Mouse (Mus musculus) kidney, embryonic 15.5 days (tissue): Measurements from ENCODE around the gene Slc27a2. TPM values are rescaled to one million over a fixed set of nuclear protein-coding genes. Genes with fewer than 3 reads are reported as not detected.
A peak's percentile ranks its signal among the peaks of the same experiment; 100 is the strongest.

Experiments used
- ATAC-seq: fragments of 200-750 bp; cut with Nextera tagmentation; replicated peaks from 2 replicates; pipeline ENCODE4 v1.8.0; 2017; ENCODE audit warnings: moderate TSS enrichment; ENCODE audit not compliant: low FRiP score
- H3K27ac ChIP-seq: fragments of 300-500 bp; sonication (generic); 2 replicates; pipeline ENCODE4 v1.5.1; 2015; ENCODE audit warnings: mild to moderate bottlenecking, inconsistent platforms
- H3K27me3 ChIP-seq: fragments of 300-500 bp; sonication (generic); 2 replicates; pipeline ENCODE4 v1.6.1; 2015; ENCODE audit warnings: inconsistent platforms
- H3K36me3 ChIP-seq: fragments of 300-500 bp; sonication (generic); 2 replicates; pipeline ENCODE4 v1.6.1; 2015; ENCODE audit warnings: inconsistent platforms
- H3K4me1 ChIP-seq: fragments of 300-500 bp; sonication (generic); 2 replicates; pipeline ENCODE4 v1.6.1; 2015; ENCODE audit warnings: inconsistent platforms
- H3K4me2 ChIP-seq: fragments of 300-500 bp; sonication (generic); 2 replicates; pipeline ENCODE4 v1.6.1; 2015; ENCODE audit warnings: moderate library complexity, mild to moderate bottlenecking, inconsistent platforms
- H3K4me3 ChIP-seq: fragments of 300-500 bp; sonication (generic); replicated peaks from 2 replicates; pipeline ENCODE4 v1.5.1; 2015; ENCODE audit warnings: mild to moderate bottlenecking, inconsistent platforms
- H3K9ac ChIP-seq: fragments of 300-500 bp; sonication (generic); 2 replicates; pipeline ENCODE4 v1.6.1; 2015; ENCODE audit warnings: mild to moderate bottlenecking, inconsistent platforms
- H3K9me3 ChIP-seq: fragments of 300-500 bp; sonication (generic); replicated peaks from 2 replicates; pipeline ENCODE4 v1.6.1; 2016; ENCODE audit warnings: inconsistent platforms
- WGBS: fragments of 180-500 bp; shearing (Covaris S2); methylation state at CpG from one replicate; pipeline ENCODE4 v1.1.7; 2015; ENCODE audit warnings: mixed read lengths; 5-methylcytosine and 5-hydroxymethylcytosine counted together
- polyA plus RNA-seq: library from polyadenylated mRNA; unstranded; fragments of >200 nt; fragmentation: Nextera tagmentation; extraction: Ambion mirVana; gene quantifications from 2 replicates; pipeline ENCODE4 v1.2.1, GENCODE M21; 2015

Slc27a2 gene
- polyA plus RNA-seq, 1 experiment from 2014 or later, result 35.3 TPM

- Histone ChIP-seq H3K36me3 (no peaks in the 10 kb centered on the region), H3K4me2 (no peak overlapping the region), H3K27me3 (no peaks in the 10 kb centered on the region), H3K9ac (no peak overlapping the region), H3K9me3 (no peaks in the 10 kb centered on the region), H3K4me3 (no peak overlapping the region), H3K4me1 (no peaks in the 10 kb centered on the region), H3K27ac (no peak overlapping the region)
- WGBS, result 60% methylated on average over 17 of the region's 17 CpGs
- no peak for ATAC-seq
These were observed 11.4 kb downstream of the Slc27a2 start for GRCm38 (mm10) chr2:126563411-126564105.

DNA sequence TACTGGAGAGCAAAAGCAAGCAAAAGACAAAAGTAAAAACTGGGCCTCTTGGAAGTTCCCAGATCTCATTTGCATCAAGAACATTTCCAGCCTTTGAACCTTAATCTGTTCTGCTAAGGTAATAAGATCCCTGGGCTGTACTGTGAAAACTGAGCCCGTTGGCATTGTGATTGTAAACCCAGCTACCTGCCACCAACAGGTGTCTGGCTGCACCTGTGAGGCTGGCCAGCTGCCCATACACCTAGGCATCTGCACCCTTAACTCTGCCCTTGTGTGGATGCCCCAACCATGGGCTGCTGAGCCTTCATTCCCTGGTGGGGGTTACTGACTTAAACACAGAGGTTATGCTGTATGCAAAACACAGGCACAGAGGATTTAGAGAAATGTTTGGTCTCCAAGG lies 20.0 kb downstream of the Slc27a2 start:
- Histone ChIP-seq H3K27ac (no peak overlapping the region), H3K9ac (no peak overlapping the region), H3K4me1 (no peaks in the 10 kb centered on the region), H3K9me3 (0 out of 2 replicates have a peak, but pooled peaks cover 2% of the 10 kb centered on the region), H3K4me2 (no peak overlapping the region), H3K4me3 (no peak overlapping the region), H3K27me3 (no peaks in the 10 kb centered on the region), H3K36me3 (no peaks in the 10 kb centered on the region)
- WGBS, result 39% methylated on average over 1 of the region's 1 CpGs
- ATAC-seq, result no peak

DNA sequence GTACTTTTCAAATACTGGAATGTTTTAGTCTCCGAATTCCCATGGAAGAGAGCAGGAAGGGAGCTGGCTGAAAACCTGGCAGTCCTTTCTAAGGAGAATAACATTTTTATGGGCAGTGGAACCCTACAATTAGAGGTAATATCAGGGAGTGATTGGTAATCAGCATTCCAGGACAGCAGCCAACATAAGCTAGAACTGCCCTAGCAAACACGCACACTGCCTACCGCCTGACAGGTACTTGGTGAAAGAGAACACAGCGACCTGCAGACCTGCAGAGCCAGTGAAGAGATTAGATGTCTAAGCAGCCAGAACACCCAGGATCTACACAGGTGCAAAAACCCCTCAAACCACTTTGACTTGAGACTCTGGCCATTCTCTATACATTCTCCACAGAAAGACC lies 20.5 kb downstream of the Slc27a2 start:
- H3K9ac ChIP-seq, result no peak overlapping the region
- H3K27me3 ChIP-seq, result no peaks in the 10 kb centered on the region
- WGBS, result 71% methylated on average over 4 of the region's 4 CpGs
- 0 out of 2 replicates have a peak, but pooled peaks cover 2% of the 10 kb centered on the region for H3K9me3 ChIP-seq
- no peaks in the 10 kb centered on the region for H3K4me1 ChIP-seq
- no peak overlapping the region for H3K4me3 ChIP-seq
- H3K36me3 ChIP-seq, result no peaks in the 10 kb centered on the region
- H3K4me2 ChIP-seq, result no peak overlapping the region
- ATAC-seq, result no peak
- no peak overlapping the region for H3K27ac ChIP-seq

DNA sequence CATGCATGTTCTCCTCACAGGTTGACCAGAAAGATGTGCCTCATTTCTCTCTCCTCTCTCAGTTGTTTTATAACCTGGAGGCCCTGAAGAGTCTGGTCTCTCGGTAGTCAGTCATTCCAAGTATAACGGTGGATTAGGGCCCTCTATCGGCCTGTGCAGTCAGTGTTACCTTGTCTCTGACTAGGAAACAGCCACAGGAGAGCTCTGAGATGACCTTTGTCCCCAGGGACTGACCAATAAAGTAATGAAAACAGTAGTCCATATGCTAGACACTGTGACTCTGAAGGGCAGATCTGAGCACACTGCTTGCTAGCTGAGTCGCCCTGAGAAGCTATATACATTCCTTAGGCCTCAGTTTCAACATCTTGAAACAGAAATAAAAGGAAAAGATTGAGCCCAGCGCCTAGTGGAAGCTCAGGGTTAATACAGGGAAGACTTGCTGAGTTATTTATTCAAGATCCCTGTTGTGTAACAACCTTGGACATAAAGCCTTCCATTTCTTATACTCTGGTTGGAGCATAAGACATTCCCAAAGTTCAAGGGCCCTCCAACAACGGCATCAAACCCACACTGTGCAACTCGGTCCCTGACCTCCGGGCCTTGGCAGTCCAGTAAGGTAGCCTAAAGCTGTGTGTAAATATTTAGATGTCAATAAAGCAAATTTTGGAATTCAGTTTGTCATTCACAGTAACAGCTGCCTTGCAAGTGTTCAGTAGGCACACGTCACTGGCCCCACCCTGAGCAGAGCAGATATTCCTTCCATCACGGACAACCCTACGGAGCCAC lies 23.4 kb downstream of the Slc27a2 start:
- H3K9me3 ChIP-seq, result 0 out of 2 replicates have a peak, but pooled peaks cover 2% of the 10 kb centered on the region
- 77% methylated on average over 11 of the region's 11 CpGs for WGBS
- no peak for ATAC-seq
- H3K9ac ChIP-seq, result no peak overlapping the region
- H3K4me2 ChIP-seq, result no peak overlapping the region
- H3K27me3 ChIP-seq, result no peaks in the 10 kb centered on the region
- no peaks in the 10 kb centered on the region for H3K36me3 ChIP-seq
- no peak overlapping the region for H3K4me3 ChIP-seq
- no peak overlapping the region for H3K27ac ChIP-seq
- H3K4me1 ChIP-seq, result no peaks in the 10 kb centered on the region

- 69% methylated on average over 5 of the region's 5 CpGs for WGBS
- Histone ChIP-seq H3K27me3 (no peaks in the 10 kb centered on the region), H3K27ac (no peak overlapping the region), H3K4me2 (no peak overlapping the region), H3K9me3 (no peaks in the 10 kb centered on the region), H3K9ac (no peak overlapping the region), H3K4me1 (no peaks in the 10 kb centered on the region), H3K36me3 (no peaks in the 10 kb centered on the region), H3K4me3 (no peak overlapping the region)
- ATAC-seq, result no peak
These were observed 25.2 kb downstream of the Slc27a2 start for GRCm38 (mm10) chr2:126577362-126577761.

GRCm38 (mm10) chr2:126579282-126579681 lies 27.1 kb downstream of the Slc27a2 start:
- ATAC-seq, result no peak
- Histone ChIP-seq H3K4me2 (no peak overlapping the region), H3K4me3 (no peak overlapping the region), H3K36me3 (no peaks in the 10 kb centered on the region), H3K27me3 (no peaks in the 10 kb centered on the region), H3K27ac (no peak overlapping the region), H3K9ac (no peak overlapping the region), H3K4me1 (no peaks in the 10 kb centered on the region), H3K9me3 (no peaks in the 10 kb centered on the region)
- 100% methylated on average over 1 of the region's 1 CpGs for WGBS

DNA sequence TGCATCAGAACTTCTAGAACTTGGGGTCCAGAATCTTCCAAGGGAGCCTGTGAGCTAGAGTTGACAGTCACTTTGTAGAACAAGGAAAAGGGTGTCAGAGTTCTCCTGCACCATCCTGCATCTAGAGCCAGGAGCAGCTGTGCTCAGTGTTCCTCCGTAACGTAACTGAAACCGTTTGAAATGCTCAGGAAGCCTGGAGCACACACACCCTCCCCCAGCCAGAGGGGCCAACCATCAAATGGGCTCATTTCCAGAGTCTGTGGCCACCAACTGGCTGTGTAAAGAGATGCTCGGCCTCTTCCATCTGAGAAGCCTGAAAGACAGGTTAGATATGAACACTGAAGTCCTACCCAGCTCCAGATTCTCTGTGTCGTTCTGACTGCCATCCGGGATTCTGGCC lies 31.8 kb downstream of the Slc27a2 start:
- 51% methylated on average over 6 of the region's 6 CpGs for WGBS
- Histone ChIP-seq H3K4me2 (no peak overlapping the region), H3K9ac (no peak overlapping the region), H3K4me3 (no peak overlapping the region), H3K27ac (no peak overlapping the region), H3K9me3 (no peaks in the 10 kb centered on the region), H3K36me3 (no peaks in the 10 kb centered on the region), H3K4me1 (no peaks in the 10 kb centered on the region), H3K27me3 (no peaks in the 10 kb centered on the region)
- no peak for ATAC-seq

- no peak overlapping the region for H3K27ac ChIP-seq
- H3K9ac ChIP-seq, result no peak overlapping the region
- WGBS, result 77% methylated on average over 8 of the region's 8 CpGs
- no peak overlapping the region for H3K4me2 ChIP-seq
- ATAC-seq, result no peak
- no peak overlapping the region for H3K4me3 ChIP-seq
- no peaks in the 10 kb centered on the region for H3K27me3 ChIP-seq
- no peaks in the 10 kb centered on the region for H3K9me3 ChIP-seq
- no peaks in the 10 kb centered on the region for H3K4me1 ChIP-seq
- H3K36me3 ChIP-seq, result no peaks in the 10 kb centered on the region
These were observed 32.6 kb downstream of the Slc27a2 start for GRCm38 (mm10) chr2:126584621-126585369.

GRCm38 (mm10) chr2:126587468-126587867 lies 35.3 kb downstream of the Slc27a2 start:
- 75% methylated on average over 3 of the region's 3 CpGs for WGBS
- no peak overlapping the region for H3K4me2 ChIP-seq
- no peaks in the 10 kb centered on the region for H3K4me1 ChIP-seq
- no peak overlapping the region for H3K4me3 ChIP-seq
- H3K9ac ChIP-seq, result no peak overlapping the region
- no peaks in the 10 kb centered on the region for H3K9me3 ChIP-seq
- no peaks in the 10 kb centered on the region for H3K36me3 ChIP-seq
- no peaks in the 10 kb centered on the region for H3K27me3 ChIP-seq
- ATAC-seq, result no peak
- no peak overlapping the region for H3K27ac ChIP-seq

DNA sequence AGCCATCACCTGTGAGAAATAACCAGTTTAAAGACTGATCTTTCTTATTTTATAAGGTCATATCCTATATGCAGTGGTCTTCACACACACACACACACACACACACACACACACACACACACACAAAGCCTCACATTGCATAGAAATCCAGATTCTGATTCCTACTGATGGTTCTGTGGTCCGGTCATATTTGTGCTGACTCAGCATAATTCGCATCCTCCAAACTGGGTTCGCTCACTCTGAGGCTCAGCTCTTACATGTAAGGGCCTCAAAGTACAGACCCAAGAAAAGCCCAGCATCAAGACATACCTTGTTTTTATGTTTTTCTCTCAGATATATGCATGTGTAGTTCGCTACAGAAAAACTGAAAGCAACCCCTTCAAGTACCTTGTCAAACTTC lies 39.1 kb downstream of the Slc27a2 start:
- H3K9me3 ChIP-seq, result no peaks in the 10 kb centered on the region
- ATAC-seq, result no peak
- peaks cover 7% of the 10 kb centered on the region for H3K4me1 ChIP-seq
- H3K36me3 ChIP-seq, result no peaks in the 10 kb centered on the region
- no peak overlapping the region for H3K27ac ChIP-seq
- 93% methylated on average over 4 of the region's 4 CpGs for WGBS
- H3K4me2 ChIP-seq, result no peak overlapping the region
- H3K4me3 ChIP-seq, result no peak overlapping the region
- no peaks in the 10 kb centered on the region for H3K27me3 ChIP-seq
- H3K9ac ChIP-seq, result no peak overlapping the region

DNA sequence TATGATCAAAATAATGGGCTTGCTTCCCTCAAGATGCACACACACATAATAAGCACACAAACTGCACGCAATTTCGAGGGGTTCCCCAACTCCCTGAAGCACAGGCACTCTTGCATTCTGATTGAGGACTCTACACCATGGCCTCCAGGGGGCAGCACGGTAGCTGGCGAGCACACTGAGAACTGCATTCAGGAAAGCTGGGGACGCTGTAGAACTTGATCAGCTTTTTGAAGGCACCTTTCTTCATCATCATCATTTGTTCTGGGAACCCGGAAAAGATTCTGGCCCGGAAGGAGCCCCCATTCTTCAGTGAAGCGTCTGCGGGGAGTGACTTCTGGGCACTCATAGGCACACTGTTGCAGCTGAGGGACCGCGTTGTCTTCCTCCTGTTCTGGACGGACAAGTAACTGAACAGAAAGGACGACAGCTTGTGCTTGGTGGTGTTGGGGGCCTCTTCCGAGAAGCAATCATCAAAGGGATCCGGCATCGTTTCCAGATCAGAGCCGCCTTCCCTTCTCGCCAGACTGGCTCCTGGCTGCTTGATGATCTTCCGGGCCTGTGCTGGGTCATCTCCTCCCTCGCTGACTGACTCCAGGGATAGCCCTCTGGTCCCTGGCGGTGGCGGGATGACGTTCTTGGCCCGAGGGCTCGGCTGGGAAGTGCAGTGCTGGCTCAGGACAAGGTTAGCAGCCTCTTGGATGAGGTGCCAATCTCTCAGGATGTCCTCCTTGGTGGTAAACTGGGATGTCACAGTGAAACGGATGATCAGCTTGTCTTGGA lies 41.8 kb downstream of the Slc27a2 start:
- H3K36me3 ChIP-seq, result no peaks in the 10 kb centered on the region
- peak overlapping the region; percentile 45; the same call in 1 of the 2 replicates for H3K9ac ChIP-seq
- H3K4me3 ChIP-seq, result peak overlapping the region; percentile 38
- peak overlapping the region; percentile 68 for H3K4me2 ChIP-seq
- H3K4me1 ChIP-seq, result peaks cover 12% of the 10 kb centered on the region
- H3K9me3 ChIP-seq, result no peaks in the 10 kb centered on the region
- no peaks in the 10 kb centered on the region for H3K27me3 ChIP-seq
- WGBS, result 19% methylated on average over 26 of the region's 26 CpGs
- H3K27ac ChIP-seq, result no peak overlapping the region
- no peak; the same call in 1 of the 2 replicates for ATAC-seq
